Mouse (Mus musculus) MEL (cell line): ENCODE measurements at regions not wholly inside any gene's neighbourhood (a gene's known extent, or its start where the extent isn't known, plus 50 kb on each side); places are given as distances from the start of the nearest gene placed in this dataset.

ENCODE experiments used
- CHD2 ChIP-seq: IDR thresholded peaks from 2 replicates; pipeline ENCODE4 v1.6.1; 2011; ENCODE audit warnings: low read length, improper control_type of control experiment
- CTCF ChIP-seq, 3 experiments: IDR thresholded peaks in 2 of 3; conservative IDR thresholded peaks in 1 of 3; 2 replicates each; pipeline ENCODE4 v1.5.1; 2011 to 2012; ENCODE audit warnings: low read length in 3 of 3, low read depth in 2 of 3, mild to moderate bottlenecking in 2 of 3, improper control_type of control experiment in 1 of 3, inconsistent platforms in 1 of 3, mixed read lengths in 1 of 3, moderate library complexity in 1 of 3; ENCODE audit not compliant: control insufficient read depth in 1 of 3, insufficient read depth in 1 of 3, poor library complexity in 1 of 3, severe bottlenecking in 1 of 3
- EP300 ChIP-seq, 2 experiments: IDR thresholded peaks; 2 replicates each; pipeline ENCODE4 v1.6.1; 2011; ENCODE audit warnings: improper control_type of control experiment in 2 of 2, low read length in 2 of 2, low read depth in 1 of 2, mild to moderate bottlenecking in 1 of 2
- GABPA ChIP-seq: IDR thresholded peaks from 2 replicates; pipeline ENCODE4 v1.6.1; 2012; ENCODE audit warnings: low read depth, mild to moderate bottlenecking, inconsistent platforms, low read length, improper control_type of control experiment, moderate library complexity
- GATA1 ChIP-seq: IDR thresholded peaks from 2 replicates; pipeline ENCODE4 v1.6.1; 2011; ENCODE audit warnings: low read depth, low read length, improper control_type of control experiment
- KAT2A ChIP-seq: conservative IDR thresholded peaks from 2 replicates; pipeline ENCODE4 v1.6.1; 2012; ENCODE audit warnings: low read depth, low read length, improper control_type of control experiment, inconsistent platforms
- MYC ChIP-seq: IDR thresholded peaks from 2 replicates; pipeline ENCODE4 v1.6.1; 2011; ENCODE audit warnings: low read depth, mild to moderate bottlenecking, low read length, improper control_type of control experiment, moderate library complexity
- POLR2A ChIP-seq, 2 experiments: IDR thresholded peaks; 2 replicates each; pipeline ENCODE4 v1.6.1; 2011 to 2012; ENCODE audit warnings: low read length in 2 of 2, mild to moderate bottlenecking in 2 of 2, control low read depth in 1 of 2, improper control_type of control experiment in 1 of 2, low read depth in 1 of 2, moderate library complexity in 1 of 2; ENCODE audit not compliant: control insufficient read depth in 1 of 2, insufficient read depth in 1 of 2, poor library complexity in 1 of 2
- RCOR1 ChIP-seq: IDR thresholded peaks from 2 replicates; pipeline ENCODE4 v1.6.1; 2012; ENCODE audit warnings: low read depth, mild to moderate bottlenecking, inconsistent platforms, low read length, improper control_type of control experiment
- TCF12 ChIP-seq: IDR thresholded peaks from 2 replicates; pipeline ENCODE4 v1.6.1; 2014; ENCODE audit warnings: low read depth, mild to moderate bottlenecking, inconsistent platforms, low read length, improper control_type of control experiment, moderate library complexity
- ZKSCAN1 ChIP-seq: IDR thresholded peaks from 2 replicates; pipeline ENCODE4 v1.6.1; 2012; ENCODE audit warnings: low read depth, mild to moderate bottlenecking, inconsistent platforms, low read length, improper control_type of control experiment, moderate library complexity

DNA sequence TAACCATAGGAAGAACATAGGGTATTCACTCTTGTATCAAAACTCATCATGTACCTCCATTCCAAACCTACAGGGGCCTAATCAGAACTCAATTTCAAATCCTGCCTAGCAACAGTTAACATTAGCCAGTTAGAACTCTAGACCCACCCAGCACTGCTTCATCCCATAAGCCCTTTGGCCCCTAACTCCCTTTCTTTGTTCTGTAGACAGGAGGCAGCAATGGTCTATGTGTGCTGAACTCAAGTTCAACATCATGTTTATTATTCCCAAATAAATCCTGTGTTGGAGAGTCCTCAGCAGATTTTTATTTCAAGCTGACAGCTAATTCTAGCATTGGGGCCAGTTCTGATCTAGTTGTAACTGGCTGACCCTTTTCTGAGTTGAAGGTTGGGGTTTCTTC, 112.2 kb downstream of the Ipo8 start:
- TF ChIP-seq CTCF (IDR thresholded peaks at IDR 0.05 in 2 of 3, conservative IDR thresholded peaks at IDR 0.05 in 1 of 3; ENCODE audit: control insufficient read depth in 1 of 3, insufficient read depth in 1 of 3, low read depth in 2 of 3, low read length in 3 of 3, poor library complexity in 1 of 3, severe bottlenecking in 1 of 3) (no peak), POLR2A (IDR thresholded peaks at IDR 0.05; ENCODE audit: control insufficient read depth in 1 of 2, insufficient read depth in 1 of 2, low read depth in 1 of 2, low read length in 2 of 2, poor library complexity in 1 of 2) (no peak), CHD2 (no peak), GABPA (no peak), EP300 (IDR thresholded peaks at IDR 0.05; ENCODE audit: low read depth in 1 of 2, low read length in 2 of 2) (no peak), KAT2A (no peak), RCOR1 (no peak), MYC (no peak), GATA1 (no peak), ZKSCAN1 (no peak), TCF12 (no peak)
